Mouse (Mus musculus) left cerebral cortex, adult 8-10 months (tissue): Measurements from ENCODE around the gene Sh2b1. TPM values are rescaled to one million over a fixed set of nuclear protein-coding genes. Genes with fewer than 3 reads are reported as not detected.

Experiments
- DNase-seq, 2 experiments: peaks; one replicate each; pipeline ENCODE4 v3.0.0; 2022; ENCODE audit warnings: low spot score in 2 of 2
- total RNA-seq, 4 experiments: library from RNA; stranded (reverse); gene quantifications; 2 replicates each; pipeline ENCODE4 v1.2.4; 2022

Gene Sh2b1
- total RNA-seq, 4 experiments from 2014 or later, result 64.2 to 70.0 (median 67.1) TPM

DNA sequence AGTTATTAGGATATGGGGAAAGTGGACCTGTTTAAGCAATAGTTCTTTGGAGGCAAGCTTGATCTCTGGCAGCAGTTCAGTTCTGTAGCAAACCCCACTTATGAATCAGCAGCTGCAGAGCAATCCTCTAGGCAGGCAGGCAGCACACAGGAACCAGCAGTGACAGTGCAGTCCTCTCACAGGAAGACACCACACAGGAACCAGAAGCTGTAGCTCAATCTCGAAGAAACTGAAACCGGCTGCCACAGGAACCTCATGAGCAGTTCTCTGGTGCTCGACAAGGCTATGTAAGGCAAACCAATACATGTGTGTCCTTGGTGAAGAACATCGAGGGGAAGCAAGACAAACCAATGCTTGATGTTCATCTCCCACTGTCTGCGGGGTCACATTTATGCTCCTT, 53.5 kb downstream of the Sh2b1 start:
- DNase-seq, result no peak

DNA sequence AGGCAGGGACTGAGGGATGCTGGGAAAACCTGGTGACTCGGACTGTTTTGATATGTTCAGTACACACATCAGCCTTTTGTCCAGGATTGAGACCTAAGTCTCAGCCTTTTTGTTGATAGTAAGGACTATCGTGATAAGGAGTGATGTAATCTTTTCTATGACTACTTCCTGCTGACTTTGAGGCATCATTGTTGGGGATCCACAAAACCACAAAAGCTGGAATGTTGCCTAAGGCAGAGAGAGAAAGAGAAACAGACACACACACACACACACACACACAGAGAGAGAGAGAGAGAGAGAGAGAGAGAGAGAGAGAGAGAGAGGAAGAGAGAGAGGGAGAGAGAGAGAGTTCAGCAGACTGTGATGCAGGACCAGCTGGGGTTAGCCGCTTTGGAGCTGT, 56.7 kb downstream of the Sh2b1 start:
- no peak for DNase-seq

DNA sequence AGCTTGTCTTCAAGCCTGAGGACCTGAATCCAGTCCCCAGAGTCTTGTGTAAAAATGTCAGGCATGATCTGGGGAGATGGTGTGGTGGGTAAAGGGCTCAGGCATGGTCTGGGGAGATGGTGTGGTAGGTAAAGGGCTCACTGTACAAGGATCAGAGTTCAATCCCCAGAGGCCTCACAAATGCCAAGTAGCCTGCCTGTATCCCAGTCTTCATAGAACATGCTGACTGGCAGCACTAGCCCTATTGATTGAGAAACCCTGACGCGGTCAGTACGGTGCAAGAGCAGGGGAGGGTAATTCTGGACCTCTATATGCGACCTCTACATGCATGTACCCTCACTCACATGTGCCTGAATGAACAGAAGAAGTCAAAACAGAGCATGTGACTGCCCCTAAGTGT, 57.6 kb downstream of the Sh2b1 start:
- no peak for DNase-seq

DNA sequence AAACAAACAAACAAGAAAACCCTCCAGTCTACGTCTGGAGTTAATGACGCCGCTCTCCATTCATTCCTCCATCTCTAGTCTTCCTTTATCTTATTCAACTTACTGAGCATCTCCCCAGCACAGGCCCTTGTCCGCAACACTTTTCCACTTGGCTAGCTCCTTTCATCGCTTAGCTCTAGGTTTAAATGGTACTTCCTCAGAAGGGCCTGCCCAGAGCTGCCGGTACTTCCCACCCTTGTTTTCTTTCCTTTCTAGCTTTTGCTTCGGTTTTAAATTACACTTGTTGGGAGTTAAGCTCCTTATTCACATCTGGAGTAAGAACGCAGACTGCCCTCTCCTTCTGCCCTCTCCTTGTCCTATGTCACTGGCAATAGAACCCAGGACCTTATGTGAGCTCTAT, 58.2 kb downstream of the Sh2b1 start:
- no peak for DNase-seq

Other genes starting within 250 kb of the Sh2b1 start
- 10 to 100 TPM; 50.0 to 62.1 (median 56.5) TPM for gene Sbk1, start 202.8 kb downstream of the Sh2b1 start, total RNA-seq
- gene Lat, start 105.9 kb downstream of the Sh2b1 start, total RNA-seq, result 1 to 10 TPM in 1 of 4 experiments, under 1 TPM in 3; 0.30 to 1.1 (median 0.84) TPM
- gene Spns1, start 98.0 kb downstream of the Sh2b1 start, total RNA-seq, result 10 to 100 TPM; 69.2 to 85.9 (median 79.1) TPM
- gene Nfatc2ip, start 78.7 kb downstream of the Sh2b1 start, total RNA-seq, result 1 to 10 TPM; 4.4 to 6.4 (median 5.3) TPM
- gene Cd19, start 60.5 kb downstream of the Sh2b1 start, total RNA-seq, result not detected
- gene Rabep2, start 46.7 kb downstream of the Sh2b1 start, total RNA-seq, result 10 to 100 TPM; 12.0 to 16.0 (median 13.7) TPM
- gene Atp2a1, start 12.3 kb downstream of the Sh2b1 start, total RNA-seq, result 1 to 10 TPM in 3 of 4 experiments, under 1 TPM in 1; 0.95 to 9.4 (median 5.3) TPM
- gene Tufm, start 11.9 kb upstream of the Sh2b1 start, total RNA-seq, result 10 to 100 TPM; 77.6 to 99.8 (median 84.1) TPM
- 100 to 1,000 TPM in 3 of 4 experiments, 10 to 100 TPM in 1; 98.1 to 122 (median 112) TPM for gene Atxn2l, start 28.0 kb upstream of the Sh2b1 start, total RNA-seq
- gene Eif3c, start 91.0 kb upstream of the Sh2b1 start, total RNA-seq, result 100 to 1,000 TPM; 173 to 189 (median 180) TPM
- 1 to 10 TPM in 2 of 4 experiments, under 1 TPM in 2; 0.63 to 1.4 (median 1.0) TPM for gene Apobr, start 109.5 kb upstream of the Sh2b1 start, total RNA-seq
- gene Cln3, start 110.4 kb upstream of the Sh2b1 start, total RNA-seq, result 10 to 100 TPM; 28.5 to 49.0 (median 38.7) TPM
- gene Il27, start 119.5 kb upstream of the Sh2b1 start, total RNA-seq, result not detected
- 10 to 100 TPM; 15.3 to 22.6 (median 17.7) TPM for gene Nupr1, start 155.4 kb upstream of the Sh2b1 start, total RNA-seq
- gene Sgf29, start 173.9 kb upstream of the Sh2b1 start, total RNA-seq, result 10 to 100 TPM; 28.4 to 39.0 (median 33.6) TPM
- 1 to 10 TPM; 6.3 to 9.0 (median 7.9) TPM for gene Sult1a1, start 201.0 kb upstream of the Sh2b1 start, total RNA-seq
- 10 to 100 TPM; 82.1 to 97.0 (median 90.2) TPM for gene Bola2, start 220.0 kb upstream of the Sh2b1 start, total RNA-seq
- 10 to 100 TPM; 17.1 to 23.0 (median 19.6) TPM for gene Slx1b, start 220.4 kb upstream of the Sh2b1 start, total RNA-seq
- gene Coro1a, start 232.4 kb upstream of the Sh2b1 start, total RNA-seq, result 100 to 1,000 TPM; 132 to 162 (median 149) TPM